Mouse (Mus musculus): Measurements from ENCODE around the gene Gin1.

DNA sequence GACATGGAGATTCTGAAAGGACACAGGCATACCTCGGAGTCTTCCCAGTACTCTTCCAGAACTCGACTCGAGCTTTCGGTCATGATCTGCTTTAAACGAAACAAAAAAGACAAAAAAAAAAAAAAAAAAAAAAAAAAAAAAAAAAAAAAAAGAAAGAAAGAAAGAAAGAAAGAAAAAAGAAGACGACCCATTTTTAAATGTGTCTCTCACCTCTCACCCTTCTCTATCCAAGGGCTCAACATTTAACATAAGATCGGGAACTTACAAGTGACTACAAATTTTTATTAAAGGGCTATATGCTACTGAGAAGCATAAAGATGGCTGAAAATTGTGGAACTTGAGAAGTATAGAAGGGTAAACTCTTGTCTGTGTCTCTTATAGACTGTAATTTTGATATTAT is 52.9 kb downstream of the Gin1 start:
- TF ChIP-seq CTCF (IDR thresholded peaks at IDR 0.05) (no peak), EP300 (IDR thresholded peaks at IDR 0.05) (no peak)

Measured in lung, postnatal 0 days (tissue).